Mouse (Mus musculus) megakaryocyte, adult 5-6 weeks (primary cell): ENCODE results near the gene Tmub2. TPM values are rescaled to one million over a fixed set of nuclear protein-coding genes. Genes with fewer than 3 reads are reported as not detected.

ENCODE experiments used
- ATAC-seq: 2 replicates; pipeline ENCODE4 v1.8.0; 2016; ENCODE audit warnings: mild to moderate bottlenecking, inconsistent platforms; ENCODE audit not compliant: poor library complexity, severe bottlenecking
- total RNA-seq, 2 experiments: library from RNA; stranded (forward) in 1 of 2; stranded (reverse) in 1 of 2; fragments of 153-499, 151-499 nt in 1 of 2; fragments of 221-1000, 200-1000 nt in 1 of 2; gene quantifications; 2 replicates each; pipeline versions ENCODE4 v1.2.3 to v1.2.4; 2015 to 2017

Tmub2 gene
- total RNA-seq, 2 experiments from 2014 or later = 22.0 to 27.0 TPM

GRCm38 (mm10) chr11:102304141-102304540 lies 19.4 kb downstream of the Tmub2 start:
- ATAC-seq = no peak

GRCm38 (mm10) chr11:102305359-102305758 lies 20.6 kb downstream of the Tmub2 start:
- ATAC-seq = no peak

GRCm38 (mm10) chr11:102308104-102308503 lies 23.4 kb downstream of the Tmub2 start:
- ATAC-seq = no peak

- ATAC-seq = peak; percentile 98
Measured at GRCm38 (mm10) chr11:102308979-102309378, 24.2 kb downstream of the Tmub2 start.

GRCm38 (mm10) chr11:102309821-102310617 lies 25.3 kb downstream of the Tmub2 start:
- no peak for ATAC-seq

GRCm38 (mm10) chr11:102310768-102311695 lies 26.3 kb downstream of the Tmub2 start:
- no peak for ATAC-seq

- ATAC-seq = no peak
Measured at GRCm38 (mm10) chr11:102311966-102312365, 27.2 kb downstream of the Tmub2 start.

- no peak for ATAC-seq
Measured at GRCm38 (mm10) chr11:102312586-102312985, 27.9 kb downstream of the Tmub2 start.

- no peak for ATAC-seq
Measured at GRCm38 (mm10) chr11:102314321-102314720, 29.6 kb downstream of the Tmub2 start.

GRCm38 (mm10) chr11:102315690-102316571 lies 31.2 kb downstream of the Tmub2 start:
- no peak for ATAC-seq

- ATAC-seq = peak; percentile 61
Measured at GRCm38 (mm10) chr11:102316572-102317297, 32.0 kb downstream of the Tmub2 start.

GRCm38 (mm10) chr11:102317298-102317900 lies 32.7 kb downstream of the Tmub2 start:
- ATAC-seq = peak; percentile 25

- ATAC-seq = peak; percentile 9
Measured at GRCm38 (mm10) chr11:102317901-102318575, 33.3 kb downstream of the Tmub2 start.

GRCm38 (mm10) chr11:102318576-102319409 lies 34.1 kb downstream of the Tmub2 start:
- ATAC-seq = 0 out of 2 replicates have a peak, but pooled peaks have one; percentile 1

GRCm38 (mm10) chr11:102319410-102319792 lies 34.7 kb downstream of the Tmub2 start, which contains the start of gene Ubtf:
TSS of gene Ubtf (minus strand) at chr11:102319742.
- ATAC-seq = peak; percentile 39

- peak; percentile 20 for ATAC-seq
Measured at GRCm38 (mm10) chr11:102319941-102320685, 35.4 kb downstream of the Tmub2 start.

GRCm38 (mm10) chr11:102320686-102321005 lies 35.9 kb downstream of the Tmub2 start:
- no peak for ATAC-seq
